Mouse (Mus musculus) lung, embryonic 15.5 days (tissue): ENCODE results near the gene Slx4. TPM values are rescaled to one million over a fixed set of nuclear protein-coding genes. Genes with fewer than 3 reads are reported as not detected.
"Not testable (repeated sequence)": the region's sequence is repeated elsewhere in the genome, so short reads cannot be mapped to it uniquely, and the experiment has no call there.

Experiments used
- ATAC-seq: fragments of 200-750 bp; cut with Nextera tagmentation; 2 replicates; pipeline ENCODE4 v1.8.0; 2017; ENCODE audit warnings: moderate number of reproducible peaks, borderline replicate concordance; ENCODE audit not compliant: low FRiP score, low TSS enrichment; ENCODE audit errors: extremely low read depth
- H3K27ac ChIP-seq: fragments of 300-500 bp; sonication (generic); 2 replicates; pipeline ENCODE4 v1.5.1; 2015; ENCODE audit warnings: moderate library complexity, mild to moderate bottlenecking, inconsistent platforms
- H3K27me3 ChIP-seq: fragments of 300-500 bp; sonication (generic); 2 replicates; pipeline ENCODE4 v1.6.1; 2015; ENCODE audit warnings: inconsistent platforms
- H3K36me3 ChIP-seq: fragments of 300-500 bp; sonication (generic); 2 replicates; pipeline ENCODE4 v1.6.1; 2015; ENCODE audit warnings: inconsistent platforms
- H3K4me1 ChIP-seq: fragments of 300-500 bp; sonication (generic); 2 replicates; pipeline ENCODE4 v1.6.1; 2015; ENCODE audit warnings: inconsistent platforms
- H3K4me2 ChIP-seq: fragments of 300-500 bp; sonication (generic); 2 replicates; pipeline ENCODE4 v1.6.1; 2015; ENCODE audit warnings: inconsistent platforms, mild to moderate bottlenecking, moderate library complexity
- H3K4me3 ChIP-seq: fragments of 300-500 bp; sonication (generic); 2 replicates; pipeline ENCODE4 v1.5.1; 2015; ENCODE audit warnings: mild to moderate bottlenecking, inconsistent platforms
- H3K9ac ChIP-seq: fragments of 300-500 bp; sonication (generic); 2 replicates; pipeline ENCODE4 v1.6.1; 2015; ENCODE audit warnings: inconsistent platforms
- H3K9me3 ChIP-seq: fragments of 300-500 bp; sonication (generic); 2 replicates; pipeline ENCODE4 v1.6.1; 2016; ENCODE audit warnings: inconsistent platforms
- WGBS: fragments of 180-500 bp; shearing (Covaris S2); methylation state at CpG from one replicate; pipeline ENCODE4 v1.1.7; 2015; 5-methylcytosine and 5-hydroxymethylcytosine counted together
- polyA plus RNA-seq: library from polyadenylated mRNA; unstranded; fragments of >200 nt; fragmentation: Nextera tagmentation; extraction: Ambion mirVana; gene quantifications from 2 replicates; pipeline ENCODE4 v1.2.1, GENCODE M21; 2015

Slx4 gene
- polyA plus RNA-seq, 1 experiment from 2014 or later, result 18.1 TPM

GRCm38 (mm10) chr16:4031441-4032274, 28.1 kb upstream of the Slx4 start:
- WGBS, result 52% methylated on average over 4 of the region's 6 CpGs
- no peaks in the 10 kb centered on the region for H3K27me3 ChIP-seq
- no peak overlapping the region for H3K27ac ChIP-seq
- no peak overlapping the region for H3K4me3 ChIP-seq
- no peaks in the 10 kb centered on the region for H3K36me3 ChIP-seq
- no peak overlapping the region for H3K9ac ChIP-seq
- H3K4me2 ChIP-seq, result no peak overlapping the region
- no peaks in the 10 kb centered on the region for H3K4me1 ChIP-seq
- no peak for ATAC-seq
- H3K9me3 ChIP-seq, result no peaks in the 10 kb centered on the region

- Histone ChIP-seq H3K9me3 (no peaks in the 10 kb centered on the region), H3K4me3 (no peak overlapping the region), H3K36me3 (no peaks in the 10 kb centered on the region), H3K9ac (no peak overlapping the region), H3K27me3 (no peaks in the 10 kb centered on the region), H3K4me2 (no peak overlapping the region), H3K27ac (no peak overlapping the region), H3K4me1 (no peaks in the 10 kb centered on the region)
- WGBS, result 95% methylated on average over 10 of the region's 10 CpGs
- no peak for ATAC-seq
Measured at GRCm38 (mm10) chr16:4030501-4030900, 26.9 kb upstream of the Slx4 start.

- no peak overlapping the region for H3K9ac ChIP-seq
- 87% methylated on average over 5 of the region's 5 CpGs for WGBS
- H3K9me3 ChIP-seq, result no peaks in the 10 kb centered on the region
- H3K4me3 ChIP-seq, result no peak overlapping the region
- no peak overlapping the region for H3K4me2 ChIP-seq
- H3K4me1 ChIP-seq, result no peaks in the 10 kb centered on the region
- H3K27me3 ChIP-seq, result no peaks in the 10 kb centered on the region
- H3K36me3 ChIP-seq, result no peaks in the 10 kb centered on the region
- no peak overlapping the region for H3K27ac ChIP-seq
- ATAC-seq, result no peak
Measured at GRCm38 (mm10) chr16:4029371-4029841, 25.8 kb upstream of the Slx4 start.

- H3K27me3 ChIP-seq, result no peaks in the 10 kb centered on the region
- no peaks in the 10 kb centered on the region for H3K4me1 ChIP-seq
- no peaks in the 10 kb centered on the region for H3K9me3 ChIP-seq
- no peak for ATAC-seq
- no peak overlapping the region for H3K27ac ChIP-seq
- no peak overlapping the region for H3K9ac ChIP-seq
- no peak overlapping the region for H3K4me3 ChIP-seq
- no peaks in the 10 kb centered on the region for H3K36me3 ChIP-seq
- no peak overlapping the region for H3K4me2 ChIP-seq
- WGBS, result 74% methylated on average over 3 of the region's 3 CpGs
Measured at GRCm38 (mm10) chr16:4027211-4027610, 23.6 kb upstream of the Slx4 start.

GRCm38 (mm10) chr16:4026672-4027071, 23.1 kb upstream of the Slx4 start:
- no peak overlapping the region for H3K9ac ChIP-seq
- no peaks in the 10 kb centered on the region for H3K9me3 ChIP-seq
- no peaks in the 10 kb centered on the region for H3K4me1 ChIP-seq
- H3K4me3 ChIP-seq, result no peak overlapping the region
- no peak overlapping the region for H3K27ac ChIP-seq
- 31% methylated on average over 1 of the region's 1 CpGs for WGBS
- no peaks in the 10 kb centered on the region for H3K27me3 ChIP-seq
- H3K4me2 ChIP-seq, result no peak overlapping the region
- no peaks in the 10 kb centered on the region for H3K36me3 ChIP-seq
- no peak for ATAC-seq

GRCm38 (mm10) chr16:4022719-4023118, 19.1 kb upstream of the Slx4 start:
- WGBS, result 64% methylated on average over 4 of the region's 4 CpGs
- no peak for ATAC-seq
- H3K9ac ChIP-seq, result no peak overlapping the region

GRCm38 (mm10) chr16:4021241-4021640, 17.7 kb upstream of the Slx4 start:
- no peak overlapping the region for H3K4me3 ChIP-seq
- H3K27ac ChIP-seq, result no peak overlapping the region
- H3K4me1 ChIP-seq, result no peaks in the 10 kb centered on the region
- WGBS, result 96% methylated on average over 1 of the region's 1 CpGs
- H3K4me2 ChIP-seq, result no peak overlapping the region
- ATAC-seq, result no peak
- H3K36me3 ChIP-seq, result no peaks in the 10 kb centered on the region
- H3K27me3 ChIP-seq, result no peaks in the 10 kb centered on the region
- no peaks in the 10 kb centered on the region for H3K9me3 ChIP-seq
- no peak overlapping the region for H3K9ac ChIP-seq

More at GRCm38 (mm10) chr16:4022719-4023118, 19.1 kb upstream of the Slx4 start:
- Histone ChIP-seq H3K27ac (no peak overlapping the region), H3K4me2 (no peak overlapping the region), H3K4me3 (no peak overlapping the region), H3K27me3 (no peaks in the 10 kb centered on the region), H3K4me1 (no peaks in the 10 kb centered on the region), H3K9me3 (no peaks in the 10 kb centered on the region), H3K36me3 (no peaks in the 10 kb centered on the region)

GRCm38 (mm10) chr16:4017466-4017865, 13.9 kb upstream of the Slx4 start:
- H3K36me3 ChIP-seq, H3K9me3 ChIP-seq, H3K27me3 ChIP-seq, H3K4me1 ChIP-seq, H3K4me2 ChIP-seq, ATAC-seq, H3K4me3 ChIP-seq, H3K27ac ChIP-seq, H3K9ac ChIP-seq: not testable (repeated sequence)
- WGBS, result 81% methylated on average over 6 of the region's 6 CpGs

- H3K4me3 ChIP-seq, H3K9ac ChIP-seq, ATAC-seq, H3K4me1 ChIP-seq, H3K36me3 ChIP-seq, H3K9me3 ChIP-seq, H3K27ac ChIP-seq, H3K27me3 ChIP-seq, H3K4me2 ChIP-seq: not testable (repeated sequence)
- WGBS, result 65% methylated on average over 17 of the region's 17 CpGs
Measured at GRCm38 (mm10) chr16:4016786-4017185, 13.2 kb upstream of the Slx4 start.

- Histone ChIP-seq H3K9me3 (no peaks in the 10 kb centered on the region), H3K4me3 (no peak overlapping the region), H3K27me3 (no peaks in the 10 kb centered on the region), H3K4me2 (no peak overlapping the region), H3K27ac (no peak overlapping the region), H3K36me3 (no peaks in the 10 kb centered on the region), H3K9ac (no peak overlapping the region), H3K4me1 (no peaks in the 10 kb centered on the region)
- WGBS, result 73% methylated on average over 5 of the region's 5 CpGs
- no peak for ATAC-seq
Measured at GRCm38 (mm10) chr16:4014040-4014668, 10.6 kb upstream of the Slx4 start.

- ATAC-seq, result no peak
- Histone ChIP-seq H3K36me3 (no peaks in the 10 kb centered on the region), H3K4me2 (no peak overlapping the region), H3K9me3 (no peaks in the 10 kb centered on the region), H3K4me1 (no peaks in the 10 kb centered on the region), H3K4me3 (no peak overlapping the region), H3K27ac (no peak overlapping the region), H3K27me3 (no peaks in the 10 kb centered on the region), H3K9ac (no peak overlapping the region)
- WGBS, result 62% methylated on average over 4 of the region's 4 CpGs
Measured at GRCm38 (mm10) chr16:4012882-4013570, 9.5 kb upstream of the Slx4 start.

GRCm38 (mm10) chr16:3988410-3988809, 15.2 kb downstream of the Slx4 start:
- Histone ChIP-seq H3K4me2 (no peak overlapping the region), H3K36me3 (peaks cover 95% of the 10 kb centered on the region), H3K27me3 (no peaks in the 10 kb centered on the region), H3K4me3 (no peak overlapping the region), H3K9ac (no peak overlapping the region), H3K9me3 (no peaks in the 10 kb centered on the region), H3K4me1 (no peaks in the 10 kb centered on the region), H3K27ac (no peak overlapping the region)
- no peak for ATAC-seq
- 86% methylated on average over 4 of the region's 4 CpGs for WGBS
